Mouse (Mus musculus) lung, adult 2 months (tissue): Measurements from ENCODE around the gene Pigq. TPM values are rescaled to one million over a fixed set of nuclear protein-coding genes. Genes with fewer than 3 reads are reported as not detected.
A peak's percentile ranks its signal among the peaks of the same experiment; 100 is the strongest.

ENCODE experiments used
- DNase-seq: peaks from one replicate; pipeline ENCODE4 v3.0.0; 2022
- H3K4me1 ChIP-seq: fragments of 200-500 bp; 2 replicates; pipeline ENCODE4 v1.6.1; 2011; ENCODE audit warnings: low read length; ENCODE audit not compliant: control insufficient read depth, insufficient read depth
- H3K4me3 ChIP-seq: fragments of 200-500 bp; replicated peaks from 2 replicates; pipeline ENCODE3; 2011; ENCODE audit warnings: low read depth, mild to moderate bottlenecking, control low read depth, low read length; ENCODE audit errors: extremely low read depth
- CTCF ChIP-seq: fragments of 200-500 bp; IDR thresholded peaks from 2 replicates; pipeline ENCODE4 v1.5.1; 2011; ENCODE audit warnings: mild to moderate bottlenecking, low read length, control low read depth; ENCODE audit not compliant: insufficient read depth
- POLR2A ChIP-seq: fragments of 200-500 bp; IDR thresholded peaks from 2 replicates; pipeline ENCODE4 v1.6.1; 2011; ENCODE audit warnings: low read depth, mild to moderate bottlenecking, control low read depth, low read length, borderline replicate concordance; ENCODE audit errors: extremely low read depth
- WGBS: fragments of 180-500 bp; shearing (Covaris S2); methylation state at CpG from one replicate; pipeline ENCODE4 v1.1.7; 2018; 5-methylcytosine and 5-hydroxymethylcytosine counted together
- polyA plus RNA-seq: library from polyadenylated mRNA; depleted of rRNA; stranded (reverse); fragments of >200 nt; gene quantifications from 2 replicates; pipeline ENCODE4 v1.2.3, GENCODE M21; 2012; rRNA removed

The Pigq gene
- 107 and 131 TPM in 2 replicates for polyA plus RNA-seq

- WGBS, result 37% methylated on average over 6 of the region's 6 CpGs
- DNase-seq, result no peak
- no peak for TF ChIP-seq POLR2A
- no peak within 1 kb of the TSS for H3K4me3 ChIP-seq
- H3K4me1 ChIP-seq, result no peaks in the 10 kb centered on the region
These were observed at the start of gene Pigq, which contains the start of gene Nhlrc4 for GRCm38 (mm10) chr17:25944366-25945163. Pigq (minus strand) TSS chr17:25944936. Nhlrc4 (minus strand) TSS chr17:25944961.

GRCm38 (mm10) chr17:25993489-25993888, 48.8 kb upstream of the Pigq start:
- no peaks in the 10 kb centered on the region for H3K4me1 ChIP-seq
- no peak for TF ChIP-seq POLR2A
- TF ChIP-seq CTCF, result no peak
- DNase-seq, result no peak
- WGBS, result 85% methylated on average over 3 of the region's 3 CpGs
- H3K4me3 ChIP-seq, result no peak overlapping the region

DNA sequence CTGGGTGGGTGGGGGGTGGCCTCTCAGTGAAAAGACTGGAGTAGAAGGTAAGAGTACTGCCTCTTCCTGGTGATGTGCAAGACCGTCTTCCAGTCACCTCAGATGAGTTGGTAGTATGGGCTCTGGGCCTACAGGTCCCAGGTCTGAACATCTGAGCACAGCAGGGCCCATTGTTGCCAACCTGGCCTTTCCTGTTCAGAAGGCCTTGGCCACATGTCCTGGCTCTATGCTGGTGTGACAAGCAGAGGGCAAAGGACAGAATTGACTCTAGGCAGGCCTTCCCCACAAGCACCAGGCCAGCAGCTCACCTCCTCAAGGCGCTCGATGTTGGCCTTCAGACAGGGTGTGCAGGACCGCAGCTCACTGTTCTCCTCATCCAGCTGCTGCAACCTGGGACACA, 47.5 kb upstream of the Pigq start:
- Histone ChIP-seq H3K4me1 (no peaks in the 10 kb centered on the region), H3K4me3 (no peak overlapping the region)
- DNase-seq, result no peak
- 94% methylated on average over 4 of the region's 4 CpGs for WGBS
- TF ChIP-seq CTCF (no peak), POLR2A (no peak)

GRCm38 (mm10) chr17:25990331-25990730, 45.6 kb upstream of the Pigq start:
- DNase-seq, result no peak
- H3K4me3 ChIP-seq, result no peak overlapping the region
- no peaks in the 10 kb centered on the region for H3K4me1 ChIP-seq
- TF ChIP-seq POLR2A (no peak), CTCF (no peak)
- 80% methylated on average over 5 of the region's 5 CpGs for WGBS

- peaks cover 6% of the 10 kb centered on the region; the same call in 1 of the 2 replicates for H3K4me1 ChIP-seq
- under 1% methylated on average over 91 of the region's 91 CpGs for whole genome bisulfite sequencing
- peak; percentile 87 for DNase-seq
- peak within 1 kb of the TSS; percentile 71 for H3K4me3 ChIP-seq
- TF ChIP-seq CTCF, result no peak
- peak; percentile 50; the same call in 1 of the 2 replicates for TF ChIP-seq POLR2A
These were observed 40.9 kb upstream of the Pigq start, which contains the start of gene Capn15 for GRCm38 (mm10) chr17:25985306-25986294. Capn15 (minus strand) TSS chr17:25985796.

DNA sequence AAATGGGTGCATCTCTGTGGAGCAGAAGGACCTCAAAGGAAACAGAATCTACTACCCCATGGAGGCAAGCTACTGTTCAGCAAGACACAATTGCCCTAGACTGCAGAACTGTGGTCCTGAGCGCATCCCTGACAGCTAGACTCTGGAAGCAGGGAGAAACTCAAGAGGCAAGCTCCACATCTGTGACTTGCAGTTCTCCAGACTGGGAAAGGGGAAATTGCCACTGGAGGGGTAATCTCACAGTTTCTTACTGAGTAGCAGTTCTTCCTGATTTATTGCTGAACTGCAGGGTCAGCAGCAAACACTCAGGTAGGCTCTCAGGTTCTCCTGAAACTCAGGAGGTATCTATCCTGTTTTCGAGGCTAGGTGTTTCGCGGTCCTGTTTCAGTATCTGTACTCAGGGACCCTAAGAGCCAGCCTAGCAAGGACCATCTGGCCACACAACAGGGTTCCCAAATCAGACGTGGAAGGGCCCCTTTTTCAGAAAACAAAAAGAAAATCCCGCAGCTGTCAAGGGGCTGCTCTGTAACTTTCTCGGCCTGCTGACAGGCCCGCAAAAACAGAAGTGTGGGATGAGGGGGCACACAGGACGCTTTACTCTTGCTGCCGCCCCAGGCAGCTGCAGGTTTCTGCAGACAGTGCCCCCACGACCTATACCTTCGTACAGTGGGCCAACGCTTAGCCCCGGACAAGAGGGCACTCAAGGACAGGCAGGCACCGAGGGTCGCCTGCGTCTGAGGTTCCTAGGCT, 40.0 kb upstream of the Pigq start:
- whole genome bisulfite sequencing, result 8% methylated on average over 17 of the region's 17 CpGs
- no peak for DNase-seq
- TF ChIP-seq CTCF (no peak), POLR2A (no peak)
- H3K4me3 ChIP-seq, result peak overlapping the region; percentile 71
- peaks cover 10% of the 10 kb centered on the region for H3K4me1 ChIP-seq

DNA sequence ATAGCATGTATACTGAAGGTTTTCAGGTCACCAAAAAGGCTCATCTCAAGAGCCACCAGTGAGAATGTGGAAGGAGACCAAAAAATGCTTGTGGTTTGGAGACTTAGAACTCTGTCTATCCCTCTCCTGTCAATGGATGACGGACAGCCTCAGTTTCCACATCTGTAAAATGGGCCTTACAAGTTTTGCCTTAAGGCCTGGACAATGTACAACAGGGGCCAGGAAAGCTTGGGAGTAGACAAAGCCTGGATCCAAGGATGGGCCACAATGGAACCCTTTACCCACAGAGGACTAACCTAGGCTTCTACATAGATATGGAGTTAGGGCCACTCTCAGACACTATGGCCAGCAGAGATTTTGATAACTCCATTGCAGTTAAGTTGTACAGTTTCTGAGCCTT, 39.3 kb upstream of the Pigq start:
- no peak for DNase-seq
- TF ChIP-seq POLR2A, result no peak
- TF ChIP-seq CTCF, result no peak
- WGBS, result 97% methylated on average over 1 of the region's 1 CpGs
- peaks cover 10% of the 10 kb centered on the region for H3K4me1 ChIP-seq
- no peak overlapping the region for H3K4me3 ChIP-seq

GRCm38 (mm10) chr17:25982913-25983312, 38.2 kb upstream of the Pigq start:
- TF ChIP-seq CTCF (no peak), POLR2A (no peak)
- DNase-seq, result no peak
- 82% methylated on average over 3 of the region's 3 CpGs for WGBS
- Histone ChIP-seq H3K4me1 (peaks cover 10% of the 10 kb centered on the region), H3K4me3 (no peak overlapping the region)

GRCm38 (mm10) chr17:25980854-25981253, 36.1 kb upstream of the Pigq start:
- TF ChIP-seq POLR2A (no peak), CTCF (no peak)
- 60% methylated on average over 5 of the region's 5 CpGs for WGBS
- H3K4me1 ChIP-seq, result peaks cover 10% of the 10 kb centered on the region
- DNase-seq, result no peak
- H3K4me3 ChIP-seq, result no peak overlapping the region
